Mouse (Mus musculus): Measurements from ENCODE around the gene Hspa4l.
A peak's percentile ranks its signal among the peaks of the same experiment; 100 is the strongest.

Hspa4l gene

DNA sequence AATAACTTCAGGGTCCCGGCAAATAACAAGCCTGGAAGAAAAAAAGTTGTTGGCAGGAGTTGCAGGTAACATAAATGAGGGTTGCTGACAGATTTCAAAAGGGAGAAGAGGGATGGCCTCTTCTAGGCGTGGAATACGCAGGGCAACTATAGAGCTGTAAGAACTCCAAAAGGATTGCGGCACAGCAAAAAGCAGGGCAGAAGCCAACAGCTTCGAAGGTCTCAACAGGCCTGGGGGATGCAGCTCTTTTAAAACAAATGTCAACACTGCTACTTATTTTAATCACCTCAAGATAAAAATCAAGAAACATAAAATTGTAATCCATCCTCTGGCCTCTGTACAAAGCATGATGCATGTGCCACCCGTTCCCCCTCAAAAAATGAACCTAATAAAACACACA, 101.2 kb downstream of the Hspa4l start:
- peak; percentile 32 for DNase-seq
